Comparison of ENCODE assay signal across 23 mouse cellular contexts in the genomic region with DNA sequence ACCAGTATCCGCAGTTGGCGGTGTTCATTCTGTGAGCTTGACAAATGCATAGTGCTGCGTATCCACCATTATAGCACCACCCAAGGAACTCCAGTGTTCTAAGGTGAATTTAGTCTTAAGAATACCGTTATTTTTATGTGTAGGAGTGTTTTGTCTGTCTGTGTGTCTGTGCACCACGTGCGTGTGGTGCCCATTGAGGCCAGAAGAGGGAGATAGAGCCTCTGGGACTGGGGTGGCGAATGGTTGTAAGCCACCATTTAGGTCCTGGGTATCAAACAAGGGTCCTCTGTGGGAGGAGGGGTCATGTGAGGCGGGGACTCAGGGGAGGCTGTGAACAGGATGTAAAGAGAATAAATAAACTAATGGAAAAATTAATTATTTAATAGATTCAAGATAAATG.
DNase-seq lines count a peak whose midpoint lies in the region; ATAC-seq and TF ChIP-seq lines count a peak whose summit lies in the region.
"Had no signal": no experiment of that assay in that cellular context is flagged by ENCODE, and none has a peak within 500 bp of the region (broad histone marks: within the 10 kb centered on the region; RNA-seq: fewer than 3 reads in every experiment).

No protein-coding gene starts in this region.

- TF ChIP-seq RAD21 in MEL (IDR thresholded peaks at IDR 0.05; ENCODE audit: low read depth, low read length) = peak; percentile 7

- no peak overlapping the region for H3K4me3 ChIP-seq in heart, postnatal 0 days (ENCODE audit: low read depth, low read length)
- H3K4me3 ChIP-seq in liver, embryonic 14.5 days (ENCODE audit: insufficient read depth in 1 of 2, low read depth in 2 of 2, low read length in 2 of 2) = no peak overlapping the region
- no peak overlapping the region for H3K4me3 ChIP-seq in liver, embryonic 11.5 days (ENCODE audit: low read depth, low read length)
- H3K4me3 ChIP-seq in E14TG2a.4 (replicated peaks; ENCODE audit: low read length) (no peak overlapping the region), MEL (ENCODE audit: control insufficient read depth in 1 of 2, insufficient read depth in 1 of 2, low read depth in 2 of 2, low read length in 2 of 2) (no peak overlapping the region)
- H3K4me3 ChIP-seq: forebrain, embryonic 10.5 days; forebrain, embryonic 13.5 days; heart, embryonic 13.5 days; hindbrain, embryonic 12.5 days; hindbrain, embryonic 15.5 days had no signal

- no peak for DNase-seq in heart, postnatal 0 days (ENCODE audit: low spot score)
- no peak for DNase-seq in heart, adult 18-20 months
- no peak for DNase-seq in liver, embryonic 14.5 days (ENCODE audit: low read depth in 3 of 3, low spot score in 3 of 3)
- DNase-seq in liver, embryonic 11.5 days (ENCODE audit: low spot score) = no peak
- DNase-seq in MEL (ENCODE audit: low read depth, low spot score) = no peak
- no peak for DNase-seq in frontal cortex, adult 2 months (ENCODE audit: extremely low spot score in 1 of 2, low spot score in 1 of 2)
- no peak for DNase-seq in retina, embryonic 14.5 days (ENCODE audit: low spot score)
- DNase-seq: adrenal gland, adult 8-10 months; adrenal gland, postnatal 25 days; cerebellum, adult 11-12 months; cerebellum, adult 9-10 months; cerebellum, postnatal 14 days; gastrocnemius, postnatal 36 days had no signal

- no peak overlapping the region for H3K4me2 ChIP-seq in heart, postnatal 0 days (ENCODE audit: low read depth, low read length)
- H3K4me2 ChIP-seq in liver, embryonic 14.5 days (ENCODE audit: low read depth) = no peak overlapping the region
- H3K4me2 ChIP-seq in liver, embryonic 11.5 days = no peak overlapping the region
- H3K4me2 ChIP-seq: forebrain, embryonic 13.5 days; heart, embryonic 13.5 days; hindbrain, embryonic 12.5 days; hindbrain, embryonic 15.5 days had no signal

- H3K79me2 ChIP-seq in MEL (ENCODE audit: control insufficient read depth, insufficient read depth, low read length, poor library complexity) = no peaks in the 10 kb centered on the region

- H3K36me3 ChIP-seq in heart, postnatal 0 days (replicated peaks; ENCODE audit: control insufficient read depth, insufficient read depth, low read length) = no peaks in the 10 kb centered on the region; the same call in none of the 2 replicates
- no peaks in the 10 kb centered on the region for H3K36me3 ChIP-seq in liver, embryonic 14.5 days (replicated peaks; ENCODE audit: control insufficient read depth, insufficient read depth, low read depth)
- H3K36me3 ChIP-seq in liver, embryonic 11.5 days (ENCODE audit: control insufficient read depth, insufficient read depth, low read length) = no peaks in the 10 kb centered on the region
- H3K36me3 ChIP-seq in E14TG2a.4 (ENCODE audit: insufficient read depth, low read length) = no peaks in the 10 kb centered on the region
- H3K36me3 ChIP-seq in MEL (ENCODE audit: control insufficient read depth in 1 of 2, insufficient read depth in 2 of 2, low read length in 2 of 2) = peaks cover 0 to 6% of the 10 kb centered on the region in 2 experiments; a peak in 1 of 4 replicates
- H3K36me3 ChIP-seq: forebrain, embryonic 10.5 days; hindbrain, embryonic 12.5 days; hindbrain, embryonic 15.5 days had no signal

- TF ChIP-seq EP300 in heart, postnatal 0 days (IDR thresholded peaks at IDR 0.05; ENCODE audit: low read depth) = no peak
- no peak for TF ChIP-seq EP300 in liver, embryonic 14.5 days (IDR thresholded peaks at IDR 0.05; ENCODE audit: low read depth)
- no peak for TF ChIP-seq EP300 in MEL (IDR thresholded peaks at IDR 0.05; ENCODE audit: low read depth in 1 of 2, low read length in 2 of 2)

- H3K9me3 ChIP-seq in heart, postnatal 0 days (replicated peaks; ENCODE audit: control insufficient read depth, low read length) = no peaks in the 10 kb centered on the region
- H3K9me3 ChIP-seq in liver, embryonic 14.5 days (ENCODE audit: control insufficient read depth, low read length) = no peaks in the 10 kb centered on the region
- no peaks in the 10 kb centered on the region; the same call in 1 of the 2 replicates for H3K9me3 ChIP-seq in liver, embryonic 11.5 days (ENCODE audit: control insufficient read depth, low read length)
- no peaks in the 10 kb centered on the region for H3K9me3 ChIP-seq in E14TG2a.4 (ENCODE audit: low read length)
- H3K9me3 ChIP-seq in MEL (replicated peaks; ENCODE audit: insufficient read depth, low read length) = no peaks in the 10 kb centered on the region
- H3K9me3 ChIP-seq: forebrain, embryonic 10.5 days; forebrain, embryonic 13.5 days; heart, embryonic 13.5 days; hindbrain, embryonic 12.5 days; hindbrain, embryonic 15.5 days had no signal

- TF ChIP-seq POLR2A in MEL (IDR thresholded peaks at IDR 0.05; ENCODE audit: control insufficient read depth in 1 of 2, insufficient read depth in 1 of 2, low read depth in 1 of 2, low read length in 2 of 2, poor library complexity in 1 of 2) = no peak

- 96% methylated on average over 8 of the region's 8 CpGs for WGBS in heart, postnatal 0 days
- 82% methylated on average over 8 of the region's 8 CpGs for WGBS in liver, embryonic 14.5 days (ENCODE audit: insufficient replicate concordance)
- 91% methylated on average over 8 of the region's 8 CpGs for WGBS in liver, embryonic 11.5 days

- no peaks in the 10 kb centered on the region for H3K27me3 ChIP-seq in heart, postnatal 0 days (ENCODE audit: control insufficient read depth, insufficient read depth, low read length)
- H3K27me3 ChIP-seq in liver, embryonic 14.5 days (ENCODE audit: control insufficient read depth, insufficient read depth, low read length) = no peaks in the 10 kb centered on the region
- no peaks in the 10 kb centered on the region for H3K27me3 ChIP-seq in liver, embryonic 11.5 days (replicated peaks; ENCODE audit: control insufficient read depth, insufficient read depth, low read length)
- H3K27me3 ChIP-seq in E14TG2a.4 (ENCODE audit: insufficient read depth, low read length) = peaks cover 17% of the 10 kb centered on the region
- H3K27me3 ChIP-seq in MEL (ENCODE audit: control insufficient read depth in 1 of 2, insufficient read depth in 2 of 2, low read length in 2 of 2) = no peaks in the 10 kb centered on the region
- H3K27me3 ChIP-seq: forebrain, embryonic 13.5 days; heart, embryonic 13.5 days; hindbrain, embryonic 12.5 days; hindbrain, embryonic 15.5 days; Patski had no signal

- ATAC-seq in heart, postnatal 0 days (ENCODE audit: insufficient read depth, low read depth) = no peak
- no peak for ATAC-seq in liver, embryonic 14.5 days (ENCODE audit: insufficient read depth)
- ATAC-seq in liver, embryonic 11.5 days (replicated peaks; ENCODE audit: low FRiP score) = no peak
- ATAC-seq: activated CD4-positive, CD25-positive, alpha-beta regulatory T cell, adult 4 months; CD4-positive, CD25-positive, alpha-beta regulatory T cell, adult 4 months; forebrain, embryonic 13.5 days; forebrain, embryonic 16.5 days; Patski had no signal

- H3K27ac ChIP-seq in heart, postnatal 0 days (ENCODE audit: low read depth) = no peak overlapping the region
- H3K27ac ChIP-seq in liver, embryonic 14.5 days = no peak overlapping the region
- no peak overlapping the region for H3K27ac ChIP-seq in liver, embryonic 11.5 days (ENCODE audit: low read depth, low read length)
- H3K27ac ChIP-seq in MEL (ENCODE audit: control insufficient read depth, low read depth, low read length) = no peak overlapping the region
- H3K27ac ChIP-seq: forebrain, embryonic 10.5 days; forebrain, embryonic 13.5 days; hindbrain, embryonic 12.5 days; hindbrain, embryonic 15.5 days had no signal

- no peak overlapping the region for H3K9ac ChIP-seq in heart, postnatal 0 days (replicated peaks; ENCODE audit: low read depth, low read length)
- H3K9ac ChIP-seq in liver, embryonic 14.5 days (replicated peaks) = no peak overlapping the region
- no peak overlapping the region for H3K9ac ChIP-seq in liver, embryonic 11.5 days (ENCODE audit: low read depth, low read length)
- H3K9ac ChIP-seq in MEL (ENCODE audit: control insufficient read depth, low read depth, low read length, poor library complexity, severe bottlenecking) = no peak overlapping the region
- H3K9ac ChIP-seq: forebrain, embryonic 13.5 days; heart, embryonic 13.5 days; hindbrain, embryonic 12.5 days; hindbrain, embryonic 15.5 days had no signal

- H3K4me1 ChIP-seq in heart, postnatal 0 days (ENCODE audit: control insufficient read depth, insufficient read depth) = peaks cover 23% of the 10 kb centered on the region
- no peaks in the 10 kb centered on the region for H3K4me1 ChIP-seq in liver, embryonic 14.5 days (replicated peaks; ENCODE audit: control insufficient read depth in 2 of 2, insufficient read depth in 2 of 2, low read length in 1 of 2)
- H3K4me1 ChIP-seq in liver, embryonic 11.5 days (replicated peaks; ENCODE audit: control insufficient read depth, insufficient read depth, low read length) = no peaks in the 10 kb centered on the region
- peaks cover 26% of the 10 kb centered on the region for H3K4me1 ChIP-seq in E14TG2a.4 (replicated peaks; ENCODE audit: low read depth, low read length)
- 0 out of 4 replicates have a peak, but pooled peaks cover 0 to 7% of the 10 kb centered on the region in 2 experiments for H3K4me1 ChIP-seq in MEL (ENCODE audit: control insufficient read depth in 1 of 2, insufficient read depth in 2 of 2, low read length in 2 of 2)
- H3K4me1 ChIP-seq: forebrain, embryonic 13.5 days; hindbrain, embryonic 12.5 days; hindbrain, embryonic 15.5 days had no signal

- 0 out of 2 replicates have a peak, but pooled peaks have one; percentile 8 for TF ChIP-seq CTCF in heart, postnatal 0 days (IDR thresholded peaks at IDR 0.05; ENCODE audit: low read depth)
- peak; percentile 30; the same call in 1 of the 2 replicates for TF ChIP-seq CTCF in liver, embryonic 14.5 days (IDR thresholded peaks at IDR 0.05; ENCODE audit: low read depth)
- TF ChIP-seq CTCF in E14TG2a.4 (conservative IDR thresholded peaks at IDR 0.05; ENCODE audit: low read length) (peak; percentile 38), MEL (IDR thresholded peaks at IDR 0.05 in 2 of 3, conservative IDR thresholded peaks at IDR 0.05 in 1 of 3; ENCODE audit: control insufficient read depth in 1 of 3, insufficient read depth in 1 of 3, low read depth in 2 of 3, low read length in 3 of 3, poor library complexity in 1 of 3, severe bottlenecking in 1 of 3) (peak; percentile 9 to 23 (median 22); a peak in 3 of 6 replicates)

TF ChIP-seq in MEL, 35 proteins besides CTCF, POLR2A, EP300 and RAD21:
- TF ChIP-seq SMC3 (IDR thresholded peaks at IDR 0.05; ENCODE audit: low read depth, low read length) (0 out of 2 replicates have a peak, but pooled peaks have one; percentile 12), MAFK (IDR thresholded peaks at IDR 0.05; ENCODE audit: borderline replicate concordance, low read depth, low read length) (no peak)
